Mouse (Mus musculus): Measurements from ENCODE around the gene Tanc1. TPM values are rescaled to one million over a fixed set of nuclear protein-coding genes. Genes with fewer than 3 reads are reported as not detected.

Tanc1 gene
- total RNA-seq, 2 experiments from 2014 or later, result 20.1 to 25.4 TPM

GRCm38 (mm10) chr2:59710771-59711170 is 98.9 kb downstream of the Tanc1 start:
- intact Hi-C loops (cut with DNase I), result no loop called here

GRCm38 (mm10) chr2:59711992-59712391 is 100.2 kb downstream of the Tanc1 start:
- intact Hi-C loops (cut with DNase I), result no loop called here

More at GRCm38 (mm10) chr2:59710771-59711170, 98.9 kb downstream of the Tanc1 start:
- DNase-seq (ENCODE audit: low spot score in 2 of 2), result no peak

GRCm38 (mm10) chr2:59712484-59712883 is 100.6 kb downstream of the Tanc1 start:
- no peak for DNase-seq (ENCODE audit: low spot score in 2 of 2)
- intact Hi-C loops (cut with DNase I), result no loop called here

More at GRCm38 (mm10) chr2:59711992-59712391, 100.2 kb downstream of the Tanc1 start:
- no peak for DNase-seq (ENCODE audit: low spot score in 2 of 2)

- intact Hi-C loops (cut with DNase I), result no loop called here
- DNase-seq (ENCODE audit: low spot score in 2 of 2), result no peak
Observed at GRCm38 (mm10) chr2:59713626-59714556, 102.0 kb downstream of the Tanc1 start.

GRCm38 (mm10) chr2:59714992-59715391 is 103.2 kb downstream of the Tanc1 start:
- no peak for DNase-seq (ENCODE audit: low spot score in 2 of 2)
- intact Hi-C loops (cut with DNase I), result no loop called here

GRCm38 (mm10) chr2:59716461-59716860 is 104.6 kb downstream of the Tanc1 start:
- no peak for DNase-seq (ENCODE audit: low spot score in 2 of 2)
- intact Hi-C loops (cut with DNase I), result no loop called here

- no peak for DNase-seq (ENCODE audit: low spot score in 2 of 2)
- intact Hi-C loops (cut with DNase I), result no loop called here
Observed at GRCm38 (mm10) chr2:59717746-59718294, 106.0 kb downstream of the Tanc1 start.

GRCm38 (mm10) chr2:59718601-59719416 is 107.0 kb downstream of the Tanc1 start:
- intact Hi-C loops (cut with DNase I), result no loop called here
- DNase-seq (ENCODE audit: low spot score in 2 of 2), result no peak

- intact Hi-C loops (cut with DNase I), result no loop called here
- no peak for DNase-seq (ENCODE audit: low spot score in 2 of 2)
Observed at GRCm38 (mm10) chr2:59719831-59720230, 108.0 kb downstream of the Tanc1 start.

- intact Hi-C loops (cut with DNase I), result no loop called here
- DNase-seq (ENCODE audit: low spot score in 2 of 2), result no peak
Observed at GRCm38 (mm10) chr2:59721119-59721518, 109.3 kb downstream of the Tanc1 start.

GRCm38 (mm10) chr2:59721758-59722157 is 109.9 kb downstream of the Tanc1 start:
- DNase-seq (ENCODE audit: low spot score in 2 of 2), result no peak
- intact Hi-C loops (cut with DNase I), result no loop called here

- intact Hi-C loops (cut with DNase I), result no loop called here
Observed at GRCm38 (mm10) chr2:59723311-59723710, 111.5 kb downstream of the Tanc1 start.

GRCm38 (mm10) chr2:59725518-59726185 is 113.8 kb downstream of the Tanc1 start:
- DNase-seq (ENCODE audit: low spot score in 2 of 2), result no peak
- intact Hi-C loops (cut with DNase I), result no loop called here

More at GRCm38 (mm10) chr2:59723311-59723710, 111.5 kb downstream of the Tanc1 start:
- DNase-seq (ENCODE audit: low spot score in 2 of 2), result no peak

GRCm38 (mm10) chr2:59731831-59732230 is 120.0 kb downstream of the Tanc1 start:
- intact Hi-C loops (cut with DNase I), result no loop called here
- no peak for DNase-seq (ENCODE audit: low spot score in 2 of 2)

- intact Hi-C loops (cut with DNase I), result no loop called here
- no peak for DNase-seq (ENCODE audit: low spot score in 2 of 2)
Observed at GRCm38 (mm10) chr2:59733410-59733809, 121.6 kb downstream of the Tanc1 start.

GRCm38 (mm10) chr2:59736401-59736898 is 124.6 kb downstream of the Tanc1 start:
- DNase-seq (ENCODE audit: low spot score in 2 of 2), result peak in 1 of 2 experiments; percentile 12
- intact Hi-C loops (cut with DNase I), result no loop called here

- intact Hi-C loops (cut with DNase I), result no loop called here
- DNase-seq (ENCODE audit: low spot score in 2 of 2), result no peak
Observed at GRCm38 (mm10) chr2:59737368-59737767, 125.5 kb downstream of the Tanc1 start.

- DNase-seq (ENCODE audit: low spot score in 2 of 2), result no peak
- intact Hi-C loops (cut with DNase I), result no loop called here
Observed at GRCm38 (mm10) chr2:59738356-59738755, 126.5 kb downstream of the Tanc1 start.

- no peak for DNase-seq (ENCODE audit: low spot score in 2 of 2)
- intact Hi-C loops (cut with DNase I), result no loop called here
Observed at GRCm38 (mm10) chr2:59739036-59739435, 127.2 kb downstream of the Tanc1 start.
